Mouse (Mus musculus) induced T-regulatory cell, adult 2 months (primary cell): Measurements from ENCODE around the gene Scarb1.

Experiments used
- DNase-seq: peaks from one replicate; pipeline ENCODE4 v3.0.0-alpha.2; 2012; ENCODE audit warnings: low read depth

Scarb1 gene

DNA sequence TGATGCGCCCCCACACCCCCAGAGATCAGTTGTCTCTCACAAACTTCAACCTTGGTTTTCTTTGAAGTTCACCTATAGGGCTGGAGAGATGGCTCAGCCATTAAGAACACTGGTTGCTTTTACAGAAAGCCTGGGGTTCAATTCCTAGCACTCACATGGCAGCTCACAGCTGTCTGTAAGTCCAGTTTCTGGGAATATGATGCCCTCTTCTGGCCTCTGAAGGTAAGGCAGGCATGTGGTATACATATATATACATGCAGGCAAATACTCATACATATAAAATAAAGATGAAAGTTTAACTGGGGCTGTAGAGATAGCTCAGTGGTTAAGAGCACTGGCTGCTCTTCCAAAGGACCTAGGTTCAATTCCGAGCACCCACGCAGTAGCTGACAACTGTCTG is 105.5 kb downstream of the Scarb1 start:
- DNase-seq: peak; percentile 28

GRCm38 (mm10) chr5:125234399-125234798 is 106.5 kb downstream of the Scarb1 start:
- DNase-seq: no peak

DNA sequence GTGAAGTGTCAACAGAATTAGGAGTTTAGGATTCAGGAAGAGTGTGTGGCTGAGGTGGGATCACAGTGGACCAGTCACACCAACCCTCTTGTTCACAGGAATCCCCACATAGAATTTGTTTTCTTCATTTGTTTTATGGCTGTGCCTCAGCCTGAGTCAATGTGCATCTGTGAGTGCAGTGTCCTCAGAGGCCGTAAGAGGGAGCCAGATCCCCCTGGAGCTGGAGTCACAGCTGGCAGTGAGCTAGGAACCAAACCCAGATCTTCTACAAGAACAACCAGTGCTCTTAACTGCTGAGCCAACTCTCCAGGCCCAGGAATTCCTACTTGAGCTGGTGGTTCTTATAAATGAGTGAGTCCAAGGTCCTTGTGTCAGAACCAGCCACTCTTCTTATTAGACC is 107.4 kb downstream of the Scarb1 start:
- no peak for DNase-seq

DNA sequence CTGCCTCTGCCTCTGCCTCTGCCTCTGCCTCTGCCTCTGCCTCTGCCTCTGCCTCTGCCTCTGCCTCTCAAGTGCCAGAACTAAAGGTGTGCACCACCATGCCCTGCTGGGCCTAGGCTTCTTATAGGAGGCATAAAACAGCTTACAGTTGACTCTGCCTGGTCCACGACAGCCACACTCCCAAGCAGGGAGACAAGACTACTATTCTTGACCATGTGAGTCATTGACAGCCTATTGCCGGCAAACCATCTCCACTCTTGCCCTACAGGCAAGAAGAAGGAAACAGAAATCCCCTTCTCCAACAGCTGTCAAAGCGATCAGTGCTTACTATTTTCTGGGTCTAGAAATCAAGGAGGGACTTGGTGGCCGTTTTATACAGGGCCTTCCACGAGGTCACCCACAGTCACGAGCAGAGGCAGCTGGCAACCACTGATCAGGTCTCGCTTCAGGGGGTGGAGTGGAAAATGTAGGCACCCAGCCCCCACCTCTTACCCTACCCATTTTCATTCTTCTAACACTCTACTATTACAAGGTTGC is 108.4 kb downstream of the Scarb1 start:
- no peak for DNase-seq

- no peak for DNase-seq
Observed at GRCm38 (mm10) chr5:125230463-125230862, 110.4 kb downstream of the Scarb1 start.

- DNase-seq: no peak
Observed at GRCm38 (mm10) chr5:125229097-125229496, 111.8 kb downstream of the Scarb1 start.

DNA sequence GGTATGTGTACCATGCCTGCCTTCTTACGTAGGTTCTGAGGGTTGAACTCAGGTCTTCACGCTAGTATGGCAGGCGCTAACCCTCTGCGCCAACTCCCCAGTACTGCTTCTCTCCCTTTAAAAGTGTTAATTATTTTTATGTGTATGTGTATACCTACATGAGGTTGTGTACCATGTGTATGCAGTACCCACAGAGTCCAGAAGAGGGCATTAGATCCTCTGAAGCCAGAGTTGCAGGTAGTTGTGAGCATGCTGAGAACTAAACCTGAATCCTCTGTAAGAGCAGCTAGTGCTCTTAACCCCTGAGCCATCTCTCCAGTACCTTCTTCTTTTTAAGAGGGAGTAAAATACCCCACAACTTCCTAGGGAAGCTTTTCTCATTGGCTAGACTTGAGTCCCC is 113.2 kb downstream of the Scarb1 start:
- no peak for DNase-seq
